Mouse (Mus musculus): ENCODE results near the gene Dync1i1. TPM values are rescaled to one million over a fixed set of nuclear protein-coding genes. Genes with fewer than 3 reads are reported as not detected.

The Dync1i1 gene
- polyA plus RNA-seq, 1 experiment, result 3.9 TPM

GRCm38 (mm10) chr6:5846154-5846553 lies 120.7 kb downstream of the Dync1i1 start:
- H3K4me3 ChIP-seq, result no peak overlapping the region
- no peaks in the 10 kb centered on the region for H3K27me3 ChIP-seq (ENCODE audit: control insufficient read depth, insufficient read depth, insufficient read length)
- H3K4me2 ChIP-seq (ENCODE audit: low read depth), result no peak overlapping the region
- TF ChIP-seq MAX (IDR thresholded peaks at IDR 0.05; ENCODE audit: low read depth), result no peak
- no peak for TF ChIP-seq REST (IDR thresholded peaks at IDR 0.05; ENCODE audit: insufficient read depth, insufficient read length)
- H3ac ChIP-seq (ENCODE audit: control insufficient read depth, insufficient read length), result no peak overlapping the region
- no peaks in the 10 kb centered on the region for H3K79me2 ChIP-seq (ENCODE audit: control insufficient read depth, insufficient read depth)
- H3K36me3 ChIP-seq (ENCODE audit: control insufficient read depth, insufficient read depth), result no peaks in the 10 kb centered on the region

GRCm38 (mm10) chr6:5854048-5854836 lies 128.8 kb downstream of the Dync1i1 start:
- Histone ChIP-seq H3K27me3 (ENCODE audit: control insufficient read depth, insufficient read depth, insufficient read length) (no peaks in the 10 kb centered on the region), H3K4me3 (no peak overlapping the region), H3K4me2 (ENCODE audit: low read depth) (no peak overlapping the region), H3ac (ENCODE audit: control insufficient read depth, insufficient read length) (no peak overlapping the region), H3K36me3 (ENCODE audit: control insufficient read depth, insufficient read depth) (no peaks in the 10 kb centered on the region), H3K79me2 (ENCODE audit: control insufficient read depth, insufficient read depth) (no peaks in the 10 kb centered on the region)
- TF ChIP-seq REST (IDR thresholded peaks at IDR 0.05; ENCODE audit: insufficient read depth, insufficient read length), result no peak
- TF ChIP-seq TCF3 (IDR thresholded peaks at IDR 0.05; ENCODE audit: insufficient read length, low read depth), result no peak
- no peak for TF ChIP-seq CEBPB (IDR thresholded peaks at IDR 0.05; ENCODE audit: insufficient read depth, poor library complexity, severe bottlenecking)

DNA sequence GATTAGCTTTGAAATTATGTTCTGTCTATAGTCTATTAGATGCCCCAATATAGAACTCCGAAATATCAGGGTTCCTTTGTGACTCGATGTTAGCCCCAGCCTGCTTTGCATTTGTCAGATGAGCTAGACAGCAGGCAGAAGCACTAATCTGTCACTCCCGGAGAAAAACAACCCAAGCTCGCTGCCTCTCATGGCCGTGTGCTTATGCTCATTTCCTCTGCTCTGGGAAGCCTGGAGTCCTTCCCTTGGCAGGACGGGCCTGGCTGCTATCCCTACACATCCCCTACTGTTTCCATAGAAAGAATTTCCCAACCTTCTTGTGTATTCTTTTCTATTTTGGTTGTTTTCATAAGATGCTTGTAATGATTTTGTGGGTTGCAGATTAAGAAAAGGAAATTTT lies 130.1 kb downstream of the Dync1i1 start:
- H3K79me2 ChIP-seq (ENCODE audit: control insufficient read depth, insufficient read depth), result no peaks in the 10 kb centered on the region
- H3K27me3 ChIP-seq (ENCODE audit: control insufficient read depth, insufficient read depth, insufficient read length), result peaks cover 6% of the 10 kb centered on the region
- H3K36me3 ChIP-seq (ENCODE audit: control insufficient read depth, insufficient read depth), result no peaks in the 10 kb centered on the region
- no peak overlapping the region for H3K4me2 ChIP-seq (ENCODE audit: low read depth)
- TF ChIP-seq USF1 (IDR thresholded peaks at IDR 0.05; ENCODE audit: low read depth) (no peak), E2F4 (IDR thresholded peaks at IDR 0.05; ENCODE audit: insufficient read depth) (no peak), REST (IDR thresholded peaks at IDR 0.05; ENCODE audit: insufficient read depth, insufficient read length) (no peak), CEBPB (IDR thresholded peaks at IDR 0.05; ENCODE audit: insufficient read depth, poor library complexity, severe bottlenecking) (no peak), TCF12 (IDR thresholded peaks at IDR 0.05; ENCODE audit: insufficient read depth, poor library complexity, severe bottlenecking) (no peak), POLR2A (IDR thresholded peaks at IDR 0.05; ENCODE audit: insufficient read length, low read depth) (no peak), MYOD1 (IDR thresholded peaks at IDR 0.05; ENCODE audit: control insufficient read depth in 1 of 3, insufficient read length in 2 of 3, low read depth in 2 of 3) (no peak)
- no peak overlapping the region for H3K4me3 ChIP-seq
- H3ac ChIP-seq (ENCODE audit: control insufficient read depth, insufficient read length), result no peak overlapping the region

GRCm38 (mm10) chr6:5858371-5858770 lies 132.9 kb downstream of the Dync1i1 start:
- H3K36me3 ChIP-seq (ENCODE audit: control insufficient read depth, insufficient read depth), result no peaks in the 10 kb centered on the region
- no peaks in the 10 kb centered on the region for H3K79me2 ChIP-seq (ENCODE audit: control insufficient read depth, insufficient read depth)
- TF ChIP-seq MYOG (IDR thresholded peaks at IDR 0.05; ENCODE audit: control insufficient read depth in 1 of 3, insufficient read depth in 1 of 3, insufficient read length in 2 of 3, low read depth in 2 of 3) (no peak), E2F4 (IDR thresholded peaks at IDR 0.05; ENCODE audit: insufficient read depth) (no peak), MAX (IDR thresholded peaks at IDR 0.05; ENCODE audit: low read depth) (no peak), TCF3 (IDR thresholded peaks at IDR 0.05; ENCODE audit: insufficient read length, low read depth) (no peak), CEBPB (IDR thresholded peaks at IDR 0.05; ENCODE audit: insufficient read depth, poor library complexity, severe bottlenecking) (no peak), MYOD1 (IDR thresholded peaks at IDR 0.05; ENCODE audit: control insufficient read depth in 1 of 3, insufficient read length in 2 of 3, low read depth in 2 of 3) (no peak), POLR2AphosphoS2 (IDR thresholded peaks at IDR 0.05; ENCODE audit: insufficient read length, low read depth) (no peak), SRF (IDR thresholded peaks at IDR 0.05; ENCODE audit: control insufficient read depth, insufficient read length, low read depth) (no peak), REST (IDR thresholded peaks at IDR 0.05; ENCODE audit: insufficient read depth, insufficient read length) (no peak), TCF12 (IDR thresholded peaks at IDR 0.05; ENCODE audit: insufficient read depth, poor library complexity, severe bottlenecking) (no peak), USF1 (IDR thresholded peaks at IDR 0.05; ENCODE audit: low read depth) (no peak), POLR2A (IDR thresholded peaks at IDR 0.05; ENCODE audit: insufficient read length, low read depth) (no peak)
- no peak overlapping the region for H3ac ChIP-seq (ENCODE audit: control insufficient read depth, insufficient read length)
- peak overlapping the region; percentile 52 for H3K4me2 ChIP-seq (ENCODE audit: low read depth)
- peaks cover 6% of the 10 kb centered on the region for H3K27me3 ChIP-seq (ENCODE audit: control insufficient read depth, insufficient read depth, insufficient read length)
- H3K4me3 ChIP-seq, result no peak overlapping the region

DNA sequence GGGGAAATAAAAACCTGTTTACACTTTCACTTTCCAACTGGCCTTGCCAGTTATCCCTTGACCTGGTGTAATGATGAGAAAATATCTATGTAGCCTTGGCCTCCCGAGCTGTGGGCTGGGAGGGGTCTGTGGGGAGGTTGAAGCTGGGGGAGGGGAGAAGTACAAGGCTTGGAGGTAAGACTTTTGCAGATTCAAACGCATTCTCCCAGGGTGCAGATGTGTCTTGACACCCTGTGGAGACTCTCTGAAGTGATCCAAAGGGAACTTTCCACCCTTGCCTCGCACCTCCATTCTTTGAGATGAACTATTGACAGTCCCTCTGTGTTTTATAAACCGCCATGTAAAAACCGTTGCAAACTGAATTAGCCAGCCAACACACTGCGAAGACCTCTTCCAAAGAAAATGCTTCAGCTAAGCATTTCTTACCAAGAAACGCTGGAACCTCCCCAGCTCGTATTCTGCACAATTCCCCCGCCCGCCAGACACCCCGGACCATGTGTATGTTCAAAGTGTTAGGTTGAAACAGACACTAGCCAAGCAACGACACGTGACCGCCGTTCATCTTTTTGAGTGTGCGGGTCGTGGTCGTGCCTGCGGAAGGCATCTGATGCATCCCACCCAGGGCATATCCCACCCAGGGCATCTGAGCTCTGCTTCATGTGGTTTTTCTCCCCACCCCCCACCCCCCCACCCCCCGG lies 133.6 kb downstream of the Dync1i1 start:
- TF ChIP-seq TCF12 (IDR thresholded peaks at IDR 0.05; ENCODE audit: insufficient read depth, poor library complexity, severe bottlenecking) (no peak), POLR2A (IDR thresholded peaks at IDR 0.05; ENCODE audit: insufficient read length, low read depth) (no peak), MAX (IDR thresholded peaks at IDR 0.05; ENCODE audit: low read depth) (no peak), E2F4 (IDR thresholded peaks at IDR 0.05; ENCODE audit: insufficient read depth) (no peak), TCF3 (IDR thresholded peaks at IDR 0.05; ENCODE audit: insufficient read length, low read depth) (no peak), POLR2AphosphoS2 (IDR thresholded peaks at IDR 0.05; ENCODE audit: insufficient read length, low read depth) (no peak), REST (IDR thresholded peaks at IDR 0.05; ENCODE audit: insufficient read depth, insufficient read length) (no peak), SRF (IDR thresholded peaks at IDR 0.05; ENCODE audit: control insufficient read depth, insufficient read length, low read depth) (no peak), MYOG (IDR thresholded peaks at IDR 0.05; ENCODE audit: control insufficient read depth in 1 of 3, insufficient read depth in 1 of 3, insufficient read length in 2 of 3, low read depth in 2 of 3) (no peak), CEBPB (IDR thresholded peaks at IDR 0.05; ENCODE audit: insufficient read depth, poor library complexity, severe bottlenecking) (no peak), USF1 (IDR thresholded peaks at IDR 0.05; ENCODE audit: low read depth) (no peak), MYOD1 (IDR thresholded peaks at IDR 0.05; ENCODE audit: control insufficient read depth in 1 of 3, insufficient read length in 2 of 3, low read depth in 2 of 3) (no peak)

More for the DNA sequence above, 133.6 kb downstream of the Dync1i1 start:
- no peak overlapping the region for H3K4me2 ChIP-seq (ENCODE audit: low read depth)
- H3K36me3 ChIP-seq (ENCODE audit: control insufficient read depth, insufficient read depth), result no peaks in the 10 kb centered on the region
- no peak overlapping the region for H3K4me3 ChIP-seq
- peaks cover 6% of the 10 kb centered on the region for H3K27me3 ChIP-seq (ENCODE audit: control insufficient read depth, insufficient read depth, insufficient read length)
- no peak overlapping the region for H3ac ChIP-seq (ENCODE audit: control insufficient read depth, insufficient read length)
- no peaks in the 10 kb centered on the region for H3K79me2 ChIP-seq (ENCODE audit: control insufficient read depth, insufficient read depth)
